Mouse (Mus musculus) ES-Bruce4 (cell line): ENCODE data around the gene Olfr532.

Source experiments
- CTCF ChIP-seq: IDR thresholded peaks from one replicate; pipeline ENCODE4 v1.8.1; 2011; ENCODE audit warnings: low read depth, low read length
- POLR2A ChIP-seq: IDR thresholded peaks from one replicate; pipeline ENCODE4 v1.8.1; 2011; ENCODE audit warnings: low read length; ENCODE audit not compliant: insufficient read depth

DNA sequence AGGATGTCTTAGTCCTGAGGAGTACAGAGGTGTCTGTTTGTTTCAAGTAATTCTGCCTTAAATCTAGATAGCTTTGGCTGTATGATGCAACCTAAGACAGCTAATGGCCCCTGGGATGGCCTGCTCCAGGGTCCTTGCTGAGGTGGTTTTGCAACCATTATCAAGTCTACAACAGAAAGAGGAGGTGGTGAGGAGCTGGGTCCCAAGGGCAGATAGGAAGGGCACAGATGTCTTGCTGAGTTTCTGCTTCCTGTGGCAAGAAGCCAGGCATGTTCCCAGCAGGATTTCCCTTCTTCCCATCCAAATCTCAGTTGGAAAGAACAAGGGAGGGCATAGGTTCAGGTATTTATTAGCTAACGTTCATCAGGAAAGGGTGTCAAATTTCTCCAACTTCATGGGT is 45.2 kb downstream of the Olfr532 start, which contains the start of gene Olfr530:
- TF ChIP-seq POLR2A (no peak), CTCF (no peak)
